Mouse (Mus musculus) lung, embryonic 16.5 days (tissue): ENCODE results near the gene Adra1b. TPM values are rescaled to one million over a fixed set of nuclear protein-coding genes. Genes with fewer than 3 reads are reported as not detected.

Source experiments
- ATAC-seq: fragments of 200-750 bp; cut with Nextera tagmentation; 2 replicates; pipeline ENCODE4 v1.8.0; 2017; ENCODE audit warnings: low read depth, mild to moderate bottlenecking, moderate library complexity
- H3K27ac ChIP-seq: fragments of 300-500 bp; sonication (generic); 2 replicates; pipeline ENCODE4 v1.5.1; 2014; ENCODE audit warnings: mild to moderate bottlenecking, control low read depth, low read length
- H3K27me3 ChIP-seq: fragments of 300-500 bp; sonication (generic); 2 replicates; pipeline ENCODE4 v1.6.1; 2014; ENCODE audit warnings: low read depth, low read length, mixed read lengths; ENCODE audit not compliant: control insufficient read depth, insufficient read depth
- H3K36me3 ChIP-seq: fragments of 300-500 bp; sonication (generic); 2 replicates; pipeline ENCODE4 v1.6.1; 2014; ENCODE audit warnings: low read length; ENCODE audit not compliant: control insufficient read depth, insufficient read depth
- H3K4me1 ChIP-seq: fragments of 300-500 bp; sonication (generic); replicated peaks from 2 replicates; pipeline ENCODE4 v1.6.1; 2014; ENCODE audit warnings: low read length, mixed read lengths; ENCODE audit not compliant: control insufficient read depth, insufficient read depth
- H3K4me2 ChIP-seq: fragments of 300-500 bp; sonication (generic); 2 replicates; pipeline ENCODE4 v1.6.1; 2014; ENCODE audit warnings: low read depth, low read length, control low read depth
- H3K4me3 ChIP-seq: fragments of 300-500 bp; sonication (generic); 2 replicates; pipeline ENCODE4 v1.5.1; 2014; ENCODE audit warnings: mild to moderate bottlenecking, low read length, control low read depth
- H3K9ac ChIP-seq: fragments of 300-500 bp; sonication (generic); 2 replicates; pipeline ENCODE4 v1.6.1; 2014; ENCODE audit warnings: low read length, control low read depth
- H3K9me3 ChIP-seq: fragments of 300-500 bp; sonication (generic); 2 replicates; pipeline ENCODE4 v1.6.1; 2016; ENCODE audit warnings: low read length; ENCODE audit not compliant: control insufficient read depth
- WGBS: fragments of 180-500 bp; shearing (Covaris S2); extraction: QIAGEN DNeasy Blood & Tissue Kit; methylation state at CpG from one replicate; pipeline ENCODE4 v1.1.7; 2014; 5-methylcytosine and 5-hydroxymethylcytosine counted together
- polyA plus RNA-seq: library from polyadenylated mRNA; unstranded; fragments of >200 nt; fragmentation: Nextera tagmentation; extraction: Ambion mirVana; gene quantifications from 2 replicates; pipeline ENCODE4 v1.2.1, GENCODE M21; 2015

The Adra1b gene
- 3.6 and 3.7 TPM in 2 replicates for polyA plus RNA-seq

- H3K4me2 ChIP-seq = no peak within 1 kb of the TSS
- no peak within 1 kb of the TSS for H3K4me3 ChIP-seq
- H3K27ac ChIP-seq = no peak within 1 kb of the TSS
- no peaks in the 10 kb centered on the region for H3K27me3 ChIP-seq
- no peaks in the 10 kb centered on the region for H3K4me1 ChIP-seq
- H3K9me3 ChIP-seq = no peaks in the 10 kb centered on the region
- no peak for ATAC-seq
- no peaks in the 10 kb centered on the region for H3K36me3 ChIP-seq
- H3K9ac ChIP-seq = no peak within 1 kb of the TSS
- WGBS = 63% methylated on average over 6 of the region's 6 CpGs
These were observed at the start of gene Adra1b for GRCm38 (mm10) chr11:43901051-43901654. Adra1b (minus strand) TSS chr11:43901210.

GRCm38 (mm10) chr11:43950274-43950673, 49.3 kb upstream of the Adra1b start:
- no peaks in the 10 kb centered on the region for H3K27me3 ChIP-seq
- 50% methylated on average over 1 of the region's 1 CpGs for WGBS
- no peak overlapping the region for H3K4me3 ChIP-seq
- no peak overlapping the region for H3K27ac ChIP-seq
- H3K9ac ChIP-seq = no peak overlapping the region
- no peaks in the 10 kb centered on the region for H3K4me1 ChIP-seq
- no peak overlapping the region for H3K4me2 ChIP-seq
- no peak for ATAC-seq
- H3K36me3 ChIP-seq = no peaks in the 10 kb centered on the region
- H3K9me3 ChIP-seq = no peaks in the 10 kb centered on the region

- WGBS = 65% methylated on average over 2 of the region's 2 CpGs
- H3K27ac ChIP-seq = no peak overlapping the region
- H3K27me3 ChIP-seq = no peaks in the 10 kb centered on the region
- H3K9ac ChIP-seq = no peak overlapping the region
- no peak overlapping the region for H3K4me2 ChIP-seq
- H3K4me1 ChIP-seq = no peaks in the 10 kb centered on the region
- no peak overlapping the region for H3K4me3 ChIP-seq
- H3K36me3 ChIP-seq = no peaks in the 10 kb centered on the region
- no peak for ATAC-seq
- H3K9me3 ChIP-seq = no peaks in the 10 kb centered on the region
These were observed 42.8 kb upstream of the Adra1b start for GRCm38 (mm10) chr11:43943781-43944180.

GRCm38 (mm10) chr11:43943167-43943566, 42.2 kb upstream of the Adra1b start:
- no peak overlapping the region for H3K27ac ChIP-seq
- WGBS = 77% methylated on average over 1 of the region's 1 CpGs
- no peak overlapping the region for H3K9ac ChIP-seq
- no peaks in the 10 kb centered on the region for H3K4me1 ChIP-seq
- H3K27me3 ChIP-seq = no peaks in the 10 kb centered on the region
- no peak overlapping the region for H3K4me3 ChIP-seq
- no peak for ATAC-seq
- no peaks in the 10 kb centered on the region for H3K9me3 ChIP-seq
- no peak overlapping the region for H3K4me2 ChIP-seq
- H3K36me3 ChIP-seq = no peaks in the 10 kb centered on the region

GRCm38 (mm10) chr11:43940501-43941202, 39.6 kb upstream of the Adra1b start:
- WGBS = 86% methylated on average over 6 of the region's 6 CpGs
- no peak for ATAC-seq
- no peak overlapping the region for H3K4me3 ChIP-seq
- no peak overlapping the region for H3K4me2 ChIP-seq
- H3K27ac ChIP-seq = no peak overlapping the region
- no peaks in the 10 kb centered on the region for H3K4me1 ChIP-seq
- H3K9me3 ChIP-seq = no peaks in the 10 kb centered on the region
- no peaks in the 10 kb centered on the region for H3K27me3 ChIP-seq
- H3K9ac ChIP-seq = no peak overlapping the region
- no peaks in the 10 kb centered on the region for H3K36me3 ChIP-seq

- no peaks in the 10 kb centered on the region for H3K36me3 ChIP-seq
- 88% methylated on average over 2 of the region's 2 CpGs for WGBS
- H3K4me1 ChIP-seq = no peaks in the 10 kb centered on the region
- H3K27ac ChIP-seq = no peak overlapping the region
- H3K27me3 ChIP-seq = no peaks in the 10 kb centered on the region
- ATAC-seq = no peak
- H3K4me2 ChIP-seq = no peak overlapping the region
- no peak overlapping the region for H3K9ac ChIP-seq
- H3K9me3 ChIP-seq = no peaks in the 10 kb centered on the region
- H3K4me3 ChIP-seq = no peak overlapping the region
These were observed 35.0 kb upstream of the Adra1b start for GRCm38 (mm10) chr11:43936023-43936422.

- H3K27ac ChIP-seq = no peak overlapping the region
- no peaks in the 10 kb centered on the region for H3K9me3 ChIP-seq
- no peaks in the 10 kb centered on the region for H3K36me3 ChIP-seq
- 60% methylated on average over 6 of the region's 6 CpGs for WGBS
- H3K4me3 ChIP-seq = no peak overlapping the region
- no peaks in the 10 kb centered on the region; the same call in 1 of the 2 replicates for H3K4me1 ChIP-seq
- no peak overlapping the region for H3K9ac ChIP-seq
- no peaks in the 10 kb centered on the region for H3K27me3 ChIP-seq
- no peak overlapping the region for H3K4me2 ChIP-seq
- ATAC-seq = no peak
These were observed 32.5 kb upstream of the Adra1b start for GRCm38 (mm10) chr11:43933480-43933879.

GRCm38 (mm10) chr11:43933000-43933399, 32.0 kb upstream of the Adra1b start:
- Histone ChIP-seq H3K4me2 (no peak overlapping the region), H3K27me3 (no peaks in the 10 kb centered on the region), H3K36me3 (no peaks in the 10 kb centered on the region), H3K9ac (no peak overlapping the region), H3K4me3 (no peak overlapping the region), H3K27ac (no peak overlapping the region), H3K4me1 (no peaks in the 10 kb centered on the region; the same call in 1 of the 2 replicates), H3K9me3 (no peaks in the 10 kb centered on the region)
- 90% methylated on average over 4 of the region's 4 CpGs for WGBS
- ATAC-seq = no peak

- H3K27ac ChIP-seq = no peak overlapping the region
- no peaks in the 10 kb centered on the region for H3K27me3 ChIP-seq
- ATAC-seq = no peak
- 87% methylated on average over 2 of the region's 2 CpGs for WGBS
- no peak overlapping the region for H3K4me3 ChIP-seq
- H3K4me1 ChIP-seq = no peaks in the 10 kb centered on the region; the same call in 1 of the 2 replicates
- H3K36me3 ChIP-seq = no peaks in the 10 kb centered on the region
- H3K9ac ChIP-seq = no peak overlapping the region
- H3K9me3 ChIP-seq = no peaks in the 10 kb centered on the region
- no peak overlapping the region for H3K4me2 ChIP-seq
These were observed 29.2 kb upstream of the Adra1b start for GRCm38 (mm10) chr11:43930191-43930590.
